Mouse (Mus musculus) telencephalon, adult 2 months (tissue): Measurements from ENCODE around the gene Wnt16.

Experiments
- DNase-seq: peaks from one replicate; pipeline ENCODE4 v3.0.0-alpha.2; 2011; ENCODE audit warnings: low read depth, low spot score

Gene Wnt16

GRCm38 (mm10) chr6:22325364-22326072, 37.5 kb downstream of the Wnt16 start:
- DNase-seq: peak; percentile 58

GRCm38 (mm10) chr6:22326289-22326688, 38.3 kb downstream of the Wnt16 start:
- no peak for DNase-seq

GRCm38 (mm10) chr6:22327091-22327490, 39.1 kb downstream of the Wnt16 start:
- no peak for DNase-seq

GRCm38 (mm10) chr6:22327931-22328330, 39.9 kb downstream of the Wnt16 start:
- DNase-seq: no peak

- DNase-seq: peak; percentile 13
Observed at GRCm38 (mm10) chr6:22330169-22330960, 42.3 kb downstream of the Wnt16 start.

- DNase-seq: no peak
Observed at GRCm38 (mm10) chr6:22332548-22332947, 44.5 kb downstream of the Wnt16 start.

- DNase-seq: no peak
Observed at GRCm38 (mm10) chr6:22339763-22340542, 51.9 kb downstream of the Wnt16 start.

- DNase-seq: no peak
Observed at GRCm38 (mm10) chr6:22340779-22341178, 52.8 kb downstream of the Wnt16 start.

- DNase-seq: no peak
Observed at GRCm38 (mm10) chr6:22343292-22343691, 55.3 kb downstream of the Wnt16 start.

GRCm38 (mm10) chr6:22343706-22344105, 55.7 kb downstream of the Wnt16 start:
- DNase-seq: no peak

- no peak for DNase-seq
Observed at GRCm38 (mm10) chr6:22344443-22344842, 56.4 kb downstream of the Wnt16 start.

GRCm38 (mm10) chr6:22347132-22347902, 59.3 kb downstream of the Wnt16 start:
- DNase-seq: no peak
